In genomic region chr14:57529086-57529785, GRCm38 (mm10) we compare ENCODE assay signal across 11 mouse cellular contexts. TPM values are rescaled to one million over a fixed set of nuclear protein-coding genes. Genes with fewer than 3 reads are reported as not detected.
A peak's percentile ranks its signal among the peaks of the same experiment; 100 is the strongest.
DNase-seq lines count a peak whose midpoint lies in the region; ATAC-seq and TF ChIP-seq lines count a peak whose summit lies in the region.
"Had no signal": no experiment of that assay in that cellular context is flagged by ENCODE, and none has a peak within 500 bp of the region (broad histone marks: within the 10 kb centered on the region; RNA-seq: fewer than 3 reads in every experiment).

No protein-coding gene starts in this region.

- H3K27ac ChIP-seq in intestine, postnatal 0 days (ENCODE audit: low read depth, low read length): peak overlapping the region; percentile 28; the same call in 1 of the 2 replicates
- H3K27ac ChIP-seq in hindbrain, embryonic 14.5 days: no peak overlapping the region
- H3K27ac ChIP-seq: liver, embryonic 13.5 days had no signal

- WGBS in intestine, postnatal 0 days: 43% methylated on average over 10 of the region's 10 CpGs
- WGBS in hindbrain, embryonic 14.5 days: 56% methylated on average over 10 of the region's 10 CpGs

- peaks cover 4% of the 10 kb centered on the region; the same call in 1 of the 2 replicates for H3K4me1 ChIP-seq in intestine, postnatal 0 days (replicated peaks; ENCODE audit: control insufficient read depth, insufficient read depth, low read length)
- H3K4me1 ChIP-seq in hindbrain, embryonic 14.5 days (replicated peaks; ENCODE audit: control insufficient read depth, insufficient read depth, low read length): peaks cover 8% of the 10 kb centered on the region

- intact Hi-C loops in gastrocnemius, postnatal 36 days (cut with DNase I): loop anchor here (5.0 to 10.0 kb wide), 2 partner anchors 43 to 154 kb away; partner anchors contain the start of gene Eef1akmt1

- peak overlapping the region; percentile 17; the same call in 1 of the 2 replicates for H3K4me2 ChIP-seq in intestine, postnatal 0 days (replicated peaks; ENCODE audit: low read depth)
- H3K4me2 ChIP-seq in hindbrain, embryonic 14.5 days (replicated peaks): no peak overlapping the region
- H3K4me2 ChIP-seq: liver, embryonic 13.5 days had no signal

- H3K4me3 ChIP-seq in intestine, postnatal 0 days (ENCODE audit: low read depth, low read length): no peak overlapping the region
- H3K4me3 ChIP-seq in hindbrain, embryonic 14.5 days (replicated peaks; ENCODE audit: low read length): no peak overlapping the region
- H3K4me3 ChIP-seq: liver, embryonic 13.5 days had no signal

- no peaks in the 10 kb centered on the region for H3K27me3 ChIP-seq in intestine, postnatal 0 days (replicated peaks; ENCODE audit: control insufficient read depth, insufficient read depth, low read length)
- peaks cover 9% of the 10 kb centered on the region; the same call in 1 of the 2 replicates for H3K27me3 ChIP-seq in hindbrain, embryonic 14.5 days (ENCODE audit: control insufficient read depth, insufficient read depth, low read length)

- 0 out of 2 replicates have a peak overlapping the region, but pooled peaks have one; percentile 7 for H3K9ac ChIP-seq in intestine, postnatal 0 days (ENCODE audit: low read depth, low read length)
- no peak overlapping the region for H3K9ac ChIP-seq in hindbrain, embryonic 14.5 days
- H3K9ac ChIP-seq: liver, embryonic 13.5 days had no signal

- DNase-seq in gastrocnemius, adult 18-20 months (ENCODE audit: low spot score): peak; percentile 55
- DNase-seq in gastrocnemius, postnatal 36 days: no peak
- DNase-seq in 416B (ENCODE audit: low read depth): peak; percentile 80
- peak; percentile 77 to 80 for DNase-seq in adrenal gland, postnatal 36 days
- no peak for DNase-seq in embryo, embryonic 11 days
- no peak for DNase-seq in hindbrain, embryonic 14.5 days (ENCODE audit: low spot score)
- DNase-seq: liver, embryonic 13.5 days had no signal

- no peaks in the 10 kb centered on the region for H3K36me3 ChIP-seq in intestine, postnatal 0 days (ENCODE audit: control insufficient read depth, insufficient read depth)
- no peaks in the 10 kb centered on the region for H3K36me3 ChIP-seq in hindbrain, embryonic 14.5 days (replicated peaks; ENCODE audit: control insufficient read depth, insufficient read depth)
- H3K36me3 ChIP-seq: liver, embryonic 13.5 days had no signal

- no peaks in the 10 kb centered on the region for H3K9me3 ChIP-seq in intestine, postnatal 0 days (ENCODE audit: control insufficient read depth)
- no peaks in the 10 kb centered on the region for H3K9me3 ChIP-seq in hindbrain, embryonic 14.5 days (ENCODE audit: control insufficient read depth, low read length)
- H3K9me3 ChIP-seq: liver, embryonic 13.5 days had no signal

- peak; percentile 56 for ATAC-seq in intestine, postnatal 0 days
- no peak for ATAC-seq in erythroblast, adult 5-6 weeks (replicated peaks; ENCODE audit: low FRiP score, poor library complexity, severe bottlenecking)
- no peak for ATAC-seq in hindbrain, embryonic 14.5 days (ENCODE audit: low FRiP score)

- TF ChIP-seq CTCF in intestine, postnatal 0 days (IDR thresholded peaks at IDR 0.05; ENCODE audit: low read depth): no peak

RNA-seq across cellular contexts. Expression of gene Il17d, which starts 4.7 kb away (rescaled TPM):
- 1 to 10 TPM; 1.4 to 1.6 TPM for total RNA-seq in gastrocnemius, adult 18-20 months (2021)
- total RNA-seq in gastrocnemius, postnatal 36 days (2021): 1 to 10 TPM; 1.5 to 2.1 TPM
- 1 to 10 TPM; 1.9 to 2.5 TPM for total RNA-seq in adrenal gland, postnatal 36 days (2021)
- 7.2 and 7.8 TPM in 2 replicates for polyA plus RNA-seq in intestine, postnatal 0 days (2015; fragmentation: Nextera tagmentation; extraction: Ambion mirVana)
- not detected in 2 replicates for total RNA-seq in erythroblast, adult 5-6 weeks (2015; ENCODE audit: low replicate concordance)
- total RNA-seq in erythroblast, adult 5-6 weeks (2017; ENCODE audit: low replicate concordance): not detected in 2 replicates
- 4.6 and 4.8 TPM in 2 replicates for polyA plus RNA-seq in hindbrain, embryonic 14.5 days (2014; fragmentation: Nextera tagmentation; extraction: Ambion mirVana)
- total RNA-seq: hematopoietic stem cell, adult 5-6 weeks; neutrophil, adult 5-6 weeks had no signal

RNA-seq across cellular contexts. Expression of gene Eef1akmt1, which starts 42.2 kb away (rescaled TPM):
- 10 to 100 TPM; 45.1 to 47.3 TPM for total RNA-seq in gastrocnemius, adult 18-20 months (2021)
- 10 to 100 TPM; 23.7 to 29.9 TPM for total RNA-seq in gastrocnemius, postnatal 36 days (2021)
- 10 to 100 TPM; 26.4 to 27.5 TPM for total RNA-seq in adrenal gland, postnatal 36 days (2021)
- polyA plus RNA-seq in intestine, postnatal 0 days (2015; fragmentation: Nextera tagmentation; extraction: Ambion mirVana): 53.2 and 56.6 TPM in 2 replicates
- total RNA-seq in erythroblast, adult 5-6 weeks (2015; ENCODE audit: low replicate concordance): 4.6 and 8.5 TPM in 2 replicates
- 3.2 and 7.7 TPM in 2 replicates for total RNA-seq in erythroblast, adult 5-6 weeks (2017; ENCODE audit: low replicate concordance)
- polyA plus RNA-seq in hindbrain, embryonic 14.5 days (2014; fragmentation: Nextera tagmentation; extraction: Ambion mirVana): 103 and 109 TPM in 2 replicates

Comparison
In these comparisons a context has a peak if more than half of its experiments do, and no peak if none do; other contexts are left out.
1. DNase-seq: peak in gastrocnemius, adult 18-20 months (single experiment), 416B (single experiment) and adrenal gland, postnatal 36 days (2 of 2); none in gastrocnemius, postnatal 36 days (0 of 2), embryo, embryonic 11 days (single experiment) and hindbrain, embryonic 14.5 days (single experiment).